Mouse (Mus musculus): ENCODE measurements around the gene Dusp2.

DNA sequence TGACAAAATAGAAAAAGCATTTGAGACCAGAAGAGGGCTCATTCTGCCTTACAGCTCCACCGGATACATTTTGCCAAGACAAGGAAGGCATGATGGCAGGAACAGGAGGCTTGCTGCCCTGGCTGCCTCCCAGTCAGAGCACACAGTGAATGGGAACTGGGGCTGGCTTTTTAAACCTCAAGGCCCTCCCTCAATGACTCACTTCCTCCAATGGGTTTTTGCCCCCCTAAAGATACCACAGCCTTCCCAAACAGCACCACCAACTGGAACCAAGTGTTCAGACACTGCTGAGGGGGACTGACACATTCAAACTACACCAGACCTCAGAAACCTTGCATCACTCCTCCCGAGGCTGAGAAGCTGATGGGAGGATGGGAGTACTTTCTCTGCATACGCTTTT is 35.3 kb upstream of the Dusp2 start:
- TF ChIP-seq CTCF (IDR thresholded peaks at IDR 0.05; ENCODE audit: low read depth) (no peak), EP300 (IDR thresholded peaks at IDR 0.05; ENCODE audit: low read depth) (no peak)

Measured in liver, postnatal 0 days (tissue).